Comparison of ENCODE assay signal across 16 mouse cellular contexts in the genomic region with DNA sequence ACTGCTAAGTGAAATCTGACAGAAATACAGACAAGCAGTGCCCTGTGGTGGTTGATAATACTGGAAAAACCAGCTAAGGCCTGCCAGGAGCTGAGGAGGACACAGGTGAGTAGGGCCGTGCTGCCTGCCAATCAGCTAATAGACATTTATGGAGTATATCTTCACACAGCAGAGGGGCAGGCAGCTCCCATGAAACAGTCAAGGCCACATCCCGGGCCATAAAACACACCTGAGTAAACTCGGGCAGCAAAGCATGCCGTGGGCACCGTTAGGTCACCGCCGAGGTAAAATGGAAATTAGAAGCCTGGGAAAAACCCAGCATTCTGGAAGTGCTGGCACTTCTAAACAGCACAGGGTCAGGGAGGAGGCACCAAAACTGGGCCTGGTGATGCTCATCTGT.
DNase-seq lines count a peak whose midpoint lies in the region.
"Had no signal": no experiment of that assay in that cellular context is flagged by ENCODE, and none has a peak within 500 bp of the region (broad histone marks: within the 10 kb centered on the region; RNA-seq: fewer than 3 reads in every experiment).

No protein-coding gene starts in this region.

- DNase-seq in kidney, adult 11 months: peak; percentile 67
- DNase-seq in kidney, adult 18-20 months: no peak
- DNase-seq in kidney, adult 9 months: peak; percentile 39
- DNase-seq in kidney, postnatal 14 days: peak; percentile 58
- no peak for DNase-seq in cerebellum, adult 11-12 months
- DNase-seq in cerebellum, postnatal 10 days: no peak
- DNase-seq in adrenal gland, postnatal 14 days: no peak
- DNase-seq: adrenal gland, postnatal 25 days; cerebellum, adult 9-10 months; forebrain, postnatal 0 days; gastrocnemius, postnatal 25 days; heart, adult 2 months; heart, postnatal 4 days; liver; lung, postnatal 36 days; thymus, postnatal 14 days had no signal

Comparison
In these comparisons a context has a peak if more than half of its experiments do, and no peak if none do; other contexts are left out.
1. DNase-seq: peak in kidney, adult 11 months (single experiment), kidney, adult 9 months (single experiment) and kidney, postnatal 14 days (single experiment); none in kidney, adult 18-20 months (single experiment), cerebellum, adult 11-12 months (single experiment), cerebellum, postnatal 10 days (0 of 2) and adrenal gland, postnatal 14 days (single experiment).